Comparison of ENCODE assay signal across 22 mouse cellular contexts in the genomic region with DNA sequence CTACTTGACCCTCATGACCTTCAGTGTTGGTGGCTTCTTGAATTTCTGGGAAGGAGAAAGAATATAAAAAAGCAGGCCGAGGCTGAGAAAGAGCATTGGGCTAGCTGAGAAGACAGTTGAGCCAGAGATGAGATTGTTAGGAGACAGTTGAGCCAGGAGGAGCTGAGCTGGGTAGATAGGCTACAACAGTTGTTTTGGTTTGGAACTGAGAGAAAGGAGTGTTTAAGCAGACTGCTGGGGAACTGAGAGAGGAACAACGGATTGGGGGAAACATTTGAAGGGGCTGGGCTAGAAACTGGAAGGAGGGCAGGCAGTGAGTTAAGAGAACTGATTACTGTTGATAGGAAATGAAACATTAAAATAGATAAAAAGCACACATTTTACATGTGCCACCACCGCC. TPM values are rescaled to one million over a fixed set of nuclear protein-coding genes. Genes with fewer than 3 reads are reported as not detected.
"Had no signal": no experiment of that assay in that cellular context is flagged by ENCODE, and none has a peak within 500 bp of the region (broad histone marks: within the 10 kb centered on the region; RNA-seq: fewer than 3 reads in every experiment).

No protein-coding gene starts in this region.

- H3K36me3 ChIP-seq: limb, embryonic 12.5 days; limb, embryonic 15.5 days; liver, embryonic 13.5 days; lung, embryonic 15.5 days had no signal

- H3K27ac ChIP-seq: limb, embryonic 12.5 days; limb, embryonic 15.5 days; liver, embryonic 13.5 days; lung, embryonic 15.5 days had no signal

- H3K4me3 ChIP-seq: limb, embryonic 12.5 days; limb, embryonic 15.5 days; liver, embryonic 13.5 days; lung, embryonic 15.5 days had no signal

- H3K9ac ChIP-seq: limb, embryonic 12.5 days; limb, embryonic 15.5 days; liver, embryonic 13.5 days; lung, embryonic 15.5 days had no signal

- H3K9me3 ChIP-seq: limb, embryonic 12.5 days; limb, embryonic 15.5 days; liver, embryonic 13.5 days; lung, embryonic 15.5 days had no signal

- DNase-seq: kidney, adult 18-20 months; kidney, adult 9 months; kidney, postnatal 10 days; kidney, postnatal 36 days; left cerebral cortex, postnatal 4 days; liver, embryonic 13.5 days; lung, adult 18-20 months; lung, postnatal 14 days; lung, postnatal 4 days; midbrain, embryonic 14.5 days; thymus, adult 18-20 months; thymus, postnatal 36 days had no signal

- ATAC-seq: intestine, embryonic 16.5 days had no signal

- H3K4me2 ChIP-seq: limb, embryonic 12.5 days; limb, embryonic 15.5 days; liver, embryonic 13.5 days; lung, embryonic 15.5 days; midbrain, embryonic 11.5 days had no signal

RNA-seq across cellular contexts. Expression of a gene that starts 31.1 kb away (rescaled TPM):
- total RNA-seq: layer of hippocampus, postnatal 14 days; left cerebral cortex, adult 8-10 months; left cerebral cortex, postnatal 14 days; midbrain, postnatal 0 days had no signal
- polyA plus RNA-seq: small intestine, adult 2 months had no signal
